In genomic region chr11:121353326-121354090, GRCm38 (mm10) we compare ENCODE assay signal across 8 mouse cellular contexts. TPM values are rescaled to one million over a fixed set of nuclear protein-coding genes. Genes with fewer than 3 reads are reported as not detected.
DNase-seq lines count a peak whose midpoint lies in the region; ATAC-seq and TF ChIP-seq lines count a peak whose summit lies in the region.

No protein-coding gene starts in this region.

- H3K36me3 ChIP-seq in heart, embryonic 14.5 days (ENCODE audit: control insufficient read depth, insufficient read depth, low read length) = peaks cover 6% of the 10 kb centered on the region; the same call in 1 of the 2 replicates
- 0 out of 2 replicates have a peak, but pooled peaks cover under 1% of the 10 kb centered on the region for H3K36me3 ChIP-seq in kidney, postnatal 0 days (ENCODE audit: insufficient read depth, low read length)
- H3K36me3 ChIP-seq in lung, embryonic 16.5 days (ENCODE audit: control insufficient read depth, insufficient read depth, low read length) = peaks cover 7% of the 10 kb centered on the region

- peak overlapping the region; percentile 64 to 76; a peak in 3 of 4 replicates for H3K27ac ChIP-seq in heart, embryonic 14.5 days (replicated peaks in 1 of 2; ENCODE audit: control insufficient read depth in 1 of 2, insufficient read depth in 1 of 2, low read depth in 2 of 2, low read length in 2 of 2)
- peak overlapping the region; percentile 91 for H3K27ac ChIP-seq in kidney, postnatal 0 days
- H3K27ac ChIP-seq in lung, embryonic 16.5 days (ENCODE audit: low read length) = peak overlapping the region; percentile 85

- in situ Hi-C loops in Patski (cut with MboI; ENCODE audit: low pct_unique_long_range_greater_than_20kb) = no loop called here

- H3K9ac ChIP-seq in heart, embryonic 14.5 days (ENCODE audit: low read length) = peak overlapping the region; percentile 93
- H3K9ac ChIP-seq in kidney, postnatal 0 days (ENCODE audit: low read depth, low read length) = peak overlapping the region; percentile 99
- H3K9ac ChIP-seq in lung, embryonic 16.5 days (ENCODE audit: low read length) = peak overlapping the region; percentile 98

- peaks cover 4 to 17% of the 10 kb centered on the region in 2 experiments for H3K4me1 ChIP-seq in heart, embryonic 14.5 days (ENCODE audit: control insufficient read depth in 2 of 2, insufficient read depth in 2 of 2, low read length in 2 of 2)
- H3K4me1 ChIP-seq in kidney, postnatal 0 days (replicated peaks; ENCODE audit: insufficient read depth, low read length) = peaks cover 18% of the 10 kb centered on the region
- H3K4me1 ChIP-seq in lung, embryonic 16.5 days (replicated peaks; ENCODE audit: control insufficient read depth, insufficient read depth, low read length) = peaks cover 10% of the 10 kb centered on the region

- CTCF ChIA-PET in Patski (lab: Charles Lee) = no interaction called here

- peak; percentile 53 to 55 for DNase-seq in B cell, adult 2 months
- no peak for DNase-seq in Patski (ENCODE audit: low read depth, low spot score)
- peak; percentile 28 for DNase-seq in kidney, postnatal 0 days (ENCODE audit: low spot score)
- DNase-seq in retina, postnatal 1 day = peak; percentile 29
- DNase-seq in urinary bladder, postnatal 14 days (ENCODE audit: low spot score) = peak; percentile 32

- no peak for TF ChIP-seq CTCF in Patski (IDR thresholded peaks at IDR 0.05)
- no peak for TF ChIP-seq CTCF in kidney, postnatal 0 days (IDR thresholded peaks at IDR 0.05; ENCODE audit: low read depth)

- POLR2A ChIA-PET in Patski (lab: Charles Lee) = no interaction called here

- no peaks in the 10 kb centered on the region for H3K9me3 ChIP-seq in heart, embryonic 14.5 days (ENCODE audit: control insufficient read depth, low read length)
- H3K9me3 ChIP-seq in kidney, postnatal 0 days (replicated peaks; ENCODE audit: low read length) = no peaks in the 10 kb centered on the region
- H3K9me3 ChIP-seq in lung, embryonic 16.5 days (ENCODE audit: control insufficient read depth, low read length) = no peaks in the 10 kb centered on the region

- H3K27me3 ChIP-seq in Patski = no peaks in the 10 kb centered on the region
- H3K27me3 ChIP-seq in heart, embryonic 14.5 days (ENCODE audit: control insufficient read depth, insufficient read depth, low read length) = no peaks in the 10 kb centered on the region
- H3K27me3 ChIP-seq in kidney, postnatal 0 days (ENCODE audit: insufficient read depth, low read length) = no peaks in the 10 kb centered on the region
- no peaks in the 10 kb centered on the region for H3K27me3 ChIP-seq in lung, embryonic 16.5 days (ENCODE audit: control insufficient read depth, insufficient read depth, low read depth, low read length)

- 3% methylated on average over 38 of the region's 41 CpGs for WGBS in heart, embryonic 14.5 days
- 4% methylated on average over 36 of the region's 41 CpGs for WGBS in kidney, postnatal 0 days
- WGBS in lung, embryonic 16.5 days = 1% methylated on average over 39 of the region's 41 CpGs

- peak overlapping the region; percentile 61 to 77 for H3K4me3 ChIP-seq in heart, embryonic 14.5 days (ENCODE audit: control insufficient read depth in 1 of 2, insufficient read depth in 1 of 2, low read depth in 1 of 2, low read length in 2 of 2)
- H3K4me3 ChIP-seq in kidney, postnatal 0 days (replicated peaks; ENCODE audit: low read depth, low read length) = peak overlapping the region; percentile 96
- peak overlapping the region; percentile 100 for H3K4me3 ChIP-seq in lung, embryonic 16.5 days (ENCODE audit: low read length)

- ATAC-seq in Patski = peak; percentile 20
- peak; percentile 13; the same call in 1 of the 2 replicates for ATAC-seq in common myeloid progenitor, adult 5-6 weeks (replicated peaks; ENCODE audit: low read depth, poor library complexity, severe bottlenecking)
- ATAC-seq in heart, embryonic 14.5 days (ENCODE audit: insufficient number of reproducible peaks, insufficient read depth, low FRiP score, low read depth) = no peak
- no peak; the same call in none of the 2 replicates for ATAC-seq in kidney, postnatal 0 days (replicated peaks; ENCODE audit: low FRiP score, low read depth)
- ATAC-seq in lung, embryonic 16.5 days (ENCODE audit: low read depth) = no peak; the same call in 1 of the 2 replicates

- peak overlapping the region; percentile 81 for H3K4me2 ChIP-seq in heart, embryonic 14.5 days (ENCODE audit: low read length)
- H3K4me2 ChIP-seq in kidney, postnatal 0 days (ENCODE audit: low read length) = peak overlapping the region; percentile 84
- peak overlapping the region; percentile 82 for H3K4me2 ChIP-seq in lung, embryonic 16.5 days (ENCODE audit: low read depth, low read length)

RNA-seq across cellular contexts. Expression of gene Wdr45b, which starts 0.7 kb away (rescaled TPM):
- 74.1 TPM for polyA plus RNA-seq in Patski (2021)
- total RNA-seq in common myeloid progenitor, adult 5-6 weeks (2017) = 39.1 and 40.7 TPM in 2 replicates
- polyA plus RNA-seq in heart, embryonic 14.5 days (2014; fragmentation: Nextera tagmentation; extraction: Ambion mirVana) = 79.9 and 82.5 TPM in 2 replicates
- polyA plus RNA-seq in kidney, postnatal 0 days (2015; fragmentation: Nextera tagmentation; extraction: Ambion mirVana) = 76.2 and 83.7 TPM in 2 replicates
- polyA plus RNA-seq in lung, embryonic 16.5 days (2015; fragmentation: Nextera tagmentation; extraction: Ambion mirVana) = 94.8 and 98.7 TPM in 2 replicates

RNA-seq across cellular contexts. Expression of gene Rab40b, which starts 34.5 kb away (rescaled TPM):
- polyA plus RNA-seq in Patski (2021) = 0.55 TPM
- 0.64 TPM in 1 of 2 replicates, not detected in the other for total RNA-seq in common myeloid progenitor, adult 5-6 weeks (2017)
- polyA plus RNA-seq in heart, embryonic 14.5 days (2014; fragmentation: Nextera tagmentation; extraction: Ambion mirVana) = 6.7 and 7.6 TPM in 2 replicates
- polyA plus RNA-seq in kidney, postnatal 0 days (2015; fragmentation: Nextera tagmentation; extraction: Ambion mirVana) = 4.9 and 5.7 TPM in 2 replicates
- 6.0 and 7.1 TPM in 2 replicates for polyA plus RNA-seq in lung, embryonic 16.5 days (2015; fragmentation: Nextera tagmentation; extraction: Ambion mirVana)

Comparison
In these comparisons a context has a peak if more than half of its experiments do, and no peak if none do; other contexts are left out.
1. ATAC-seq: peak in Patski (single experiment) and common myeloid progenitor, adult 5-6 weeks (single experiment); none in heart, embryonic 14.5 days (single experiment), kidney, postnatal 0 days (single experiment) and lung, embryonic 16.5 days (single experiment).
2. Peak in every context shown above with its lines, with median percentiles within 50 percentile points of each other: H3K27ac ChIP-seq, H3K4me2 ChIP-seq, H3K4me3 ChIP-seq and H3K9ac ChIP-seq.